Mouse (Mus musculus): ENCODE data around the gene Tmppe. TPM values are rescaled to one million over a fixed set of nuclear protein-coding genes. Genes with fewer than 3 reads are reported as not detected.
"Not testable (repeated sequence)": the region's sequence is repeated elsewhere in the genome, so short reads cannot be mapped to it uniquely, and the experiment has no call there.

Gene Tmppe
- polyA plus RNA-seq, 1 experiment from 2014 or later: 8.2 TPM

GRCm38 (mm10) chr9:114385160-114385559, 15.7 kb upstream of the Tmppe start:
- Histone ChIP-seq H3K9me3 (no peaks in the 10 kb centered on the region), H3K4me2 (no peak overlapping the region), H3K36me3 (replicated peaks) (no peaks in the 10 kb centered on the region), H3K9ac (no peak overlapping the region), H3K4me1 (no peaks in the 10 kb centered on the region; the same call in 1 of the 2 replicates), H3K27me3 (no peaks in the 10 kb centered on the region), H3K4me3 (replicated peaks) (no peak overlapping the region), H3K27ac (no peak overlapping the region)
- WGBS: 95% methylated on average over 10 of the region's 10 CpGs
- no peak for ATAC-seq (ENCODE audit: low FRiP score)

- Histone ChIP-seq H3K27ac (no peak overlapping the region), H3K4me2 (no peak overlapping the region), H3K36me3 (replicated peaks) (no peaks in the 10 kb centered on the region), H3K9ac (no peak overlapping the region), H3K4me1 (peaks cover 6% of the 10 kb centered on the region), H3K9me3 (no peaks in the 10 kb centered on the region), H3K4me3 (replicated peaks) (no peak overlapping the region), H3K27me3 (peaks cover 3% of the 10 kb centered on the region; the same call in 1 of the 2 replicates)
- 84% methylated on average over 6 of the region's 6 CpGs for WGBS
- no peak for ATAC-seq (ENCODE audit: low FRiP score)
Observed at GRCm38 (mm10) chr9:114387086-114387485, 13.8 kb upstream of the Tmppe start.

- ATAC-seq (ENCODE audit: low FRiP score): no peak
- no peak overlapping the region for H3K9ac ChIP-seq
- H3K27me3 ChIP-seq: peaks cover 3% of the 10 kb centered on the region; the same call in 1 of the 2 replicates
- H3K9me3 ChIP-seq: no peaks in the 10 kb centered on the region
- H3K36me3 ChIP-seq (replicated peaks): no peaks in the 10 kb centered on the region
- 89% methylated on average over 8 of the region's 8 CpGs for WGBS
- no peak overlapping the region for H3K4me3 ChIP-seq (replicated peaks)
- peaks cover 6% of the 10 kb centered on the region for H3K4me1 ChIP-seq
- H3K27ac ChIP-seq: no peak overlapping the region
- H3K4me2 ChIP-seq: no peak overlapping the region
Observed at GRCm38 (mm10) chr9:114388288-114388687, 12.6 kb upstream of the Tmppe start.

- WGBS: 85% methylated on average over 3 of the region's 3 CpGs
Observed at GRCm38 (mm10) chr9:114388701-114389370, 12.1 kb upstream of the Tmppe start.

GRCm38 (mm10) chr9:114389371-114389904, 11.5 kb upstream of the Tmppe start:
- peaks cover 3% of the 10 kb centered on the region; the same call in 1 of the 2 replicates for H3K27me3 ChIP-seq
- H3K4me3 ChIP-seq (replicated peaks): peak overlapping the region; percentile 78
- H3K36me3 ChIP-seq (replicated peaks): no peaks in the 10 kb centered on the region
- WGBS: 78% methylated on average over 8 of the region's 8 CpGs
- no peaks in the 10 kb centered on the region for H3K9me3 ChIP-seq
- H3K27ac ChIP-seq: no peak overlapping the region
- peak overlapping the region; percentile 91 for H3K4me2 ChIP-seq
- ATAC-seq (ENCODE audit: low FRiP score): peak; percentile 51
- H3K4me1 ChIP-seq: peaks cover 6% of the 10 kb centered on the region
- no peak overlapping the region for H3K9ac ChIP-seq

More at GRCm38 (mm10) chr9:114388701-114389370, 12.1 kb upstream of the Tmppe start:
- Histone ChIP-seq H3K27ac (no peak overlapping the region), H3K9me3 (no peaks in the 10 kb centered on the region), H3K27me3 (peaks cover 3% of the 10 kb centered on the region; the same call in 1 of the 2 replicates), H3K36me3 (replicated peaks) (no peaks in the 10 kb centered on the region), H3K4me2 (no peak overlapping the region), H3K9ac (no peak overlapping the region), H3K4me3 (replicated peaks) (no peak overlapping the region), H3K4me1 (peaks cover 6% of the 10 kb centered on the region)
- ATAC-seq (ENCODE audit: low FRiP score): no peak

- ATAC-seq (ENCODE audit: low FRiP score): peak; percentile 83
- H3K9me3 ChIP-seq: no peaks in the 10 kb centered on the region
- peak within 1 kb of the TSS; percentile 26; the same call in 1 of the 2 replicates for H3K27ac ChIP-seq
- peak within 1 kb of the TSS; percentile 91 for H3K4me2 ChIP-seq
- peaks cover 3% of the 10 kb centered on the region; the same call in 1 of the 2 replicates for H3K27me3 ChIP-seq
- peak within 1 kb of the TSS; percentile 78 for H3K4me3 ChIP-seq (replicated peaks)
- peaks cover 6% of the 10 kb centered on the region for H3K4me1 ChIP-seq
- WGBS: 1% methylated on average over 93 of the region's 96 CpGs
- H3K36me3 ChIP-seq (replicated peaks): no peaks in the 10 kb centered on the region
- H3K9ac ChIP-seq: peak within 1 kb of the TSS; percentile 73
Observed at GRCm38 (mm10) chr9:114389905-114390748, 10.8 kb upstream of the Tmppe start, which contains the start of gene Crtap. Gene Crtap, minus strand, starts transcription at chr9:114390675.

- Histone ChIP-seq H3K27ac (no peak overlapping the region), H3K9ac (peak overlapping the region; percentile 73), H3K27me3 (peaks cover 3% of the 10 kb centered on the region; the same call in 1 of the 2 replicates), H3K4me3 (replicated peaks) (peak overlapping the region; percentile 78), H3K9me3 (no peaks in the 10 kb centered on the region), H3K4me1 (peaks cover 6% of the 10 kb centered on the region), H3K36me3 (replicated peaks) (no peaks in the 10 kb centered on the region), H3K4me2 (peak overlapping the region; percentile 91)
- 5% methylated on average over 10 of the region's 10 CpGs for WGBS
- ATAC-seq (ENCODE audit: low FRiP score): no peak
Observed at GRCm38 (mm10) chr9:114390749-114391075, 10.2 kb upstream of the Tmppe start.

- not testable (repeated sequence) for H3K27me3 ChIP-seq; H3K9ac ChIP-seq; H3K4me3 ChIP-seq (replicated peaks); ATAC-seq (ENCODE audit: low FRiP score); H3K4me2 ChIP-seq; H3K27ac ChIP-seq; H3K9me3 ChIP-seq; H3K4me1 ChIP-seq; H3K36me3 ChIP-seq (replicated peaks)
- WGBS: 64% methylated on average over 6 of the region's 6 CpGs
Observed at GRCm38 (mm10) chr9:114394136-114394535, 6.8 kb upstream of the Tmppe start.

- H3K4me1 ChIP-seq: peaks cover 6% of the 10 kb centered on the region
- WGBS: 91% methylated on average over 8 of the region's 8 CpGs
- H3K27me3 ChIP-seq: peaks cover 3% of the 10 kb centered on the region; the same call in 1 of the 2 replicates
- H3K4me3 ChIP-seq (replicated peaks): no peak overlapping the region
- no peaks in the 10 kb centered on the region for H3K36me3 ChIP-seq (replicated peaks)
- H3K27ac ChIP-seq: no peak overlapping the region
- H3K4me2 ChIP-seq: no peak overlapping the region
- H3K9me3 ChIP-seq: no peaks in the 10 kb centered on the region
- no peak for ATAC-seq (ENCODE audit: low FRiP score)
- no peak overlapping the region for H3K9ac ChIP-seq
Observed at GRCm38 (mm10) chr9:114394677-114395076, 6.2 kb upstream of the Tmppe start.

- Histone ChIP-seq H3K4me2 (no peak overlapping the region), H3K9ac (no peak overlapping the region), H3K27ac (no peak overlapping the region), H3K4me3 (replicated peaks) (no peak overlapping the region), H3K9me3 (no peaks in the 10 kb centered on the region), H3K27me3 (peaks cover 3% of the 10 kb centered on the region; the same call in 1 of the 2 replicates), H3K36me3 (replicated peaks) (no peaks in the 10 kb centered on the region), H3K4me1 (peaks cover 6% of the 10 kb centered on the region)
- ATAC-seq (ENCODE audit: low FRiP score): no peak
- 86% methylated on average over 4 of the region's 4 CpGs for WGBS
Observed at GRCm38 (mm10) chr9:114395258-114395657, 5.6 kb upstream of the Tmppe start.

GRCm38 (mm10) chr9:114399680-114400079, 1.2 kb upstream of the Tmppe start:
- Histone ChIP-seq H3K4me3 (replicated peaks) (no peak overlapping the region), H3K9me3 (no peaks in the 10 kb centered on the region), H3K27ac (no peak overlapping the region), H3K4me1 (peaks cover 12% of the 10 kb centered on the region), H3K36me3 (replicated peaks) (peaks cover 4% of the 10 kb centered on the region), H3K4me2 (no peak overlapping the region), H3K9ac (no peak overlapping the region), H3K27me3 (no peaks in the 10 kb centered on the region)
- 91% methylated on average over 12 of the region's 12 CpGs for whole genome bisulfite sequencing
- ATAC-seq (ENCODE audit: low FRiP score): no peak

- H3K9me3 ChIP-seq: no peaks in the 10 kb centered on the region
- ATAC-seq (ENCODE audit: low FRiP score): peak; percentile 73
- peak overlapping the region; percentile 81 for H3K4me3 ChIP-seq (replicated peaks)
- H3K4me1 ChIP-seq: peaks cover 12% of the 10 kb centered on the region
- no peaks in the 10 kb centered on the region for H3K27me3 ChIP-seq
- peak overlapping the region; percentile 75 for H3K4me2 ChIP-seq
- H3K27ac ChIP-seq: peak overlapping the region; percentile 76
- WGBS: 27% methylated on average over 5 of the region's 5 CpGs
- H3K9ac ChIP-seq: no peak overlapping the region
- H3K36me3 ChIP-seq (replicated peaks): peaks cover 12% of the 10 kb centered on the region
Observed at GRCm38 (mm10) chr9:114400588-114400948, 337 bp upstream of the Tmppe start.

Data from forebrain, embryonic 12.5 days (tissue).